Mouse (Mus musculus): ENCODE results near the gene Ube2a. TPM values are rescaled to one million over a fixed set of nuclear protein-coding genes. Genes with fewer than 3 reads are reported as not detected.

The Ube2a gene
- 133 TPM for polyA plus RNA-seq (2017; shearing (Covaris generic))

DNA sequence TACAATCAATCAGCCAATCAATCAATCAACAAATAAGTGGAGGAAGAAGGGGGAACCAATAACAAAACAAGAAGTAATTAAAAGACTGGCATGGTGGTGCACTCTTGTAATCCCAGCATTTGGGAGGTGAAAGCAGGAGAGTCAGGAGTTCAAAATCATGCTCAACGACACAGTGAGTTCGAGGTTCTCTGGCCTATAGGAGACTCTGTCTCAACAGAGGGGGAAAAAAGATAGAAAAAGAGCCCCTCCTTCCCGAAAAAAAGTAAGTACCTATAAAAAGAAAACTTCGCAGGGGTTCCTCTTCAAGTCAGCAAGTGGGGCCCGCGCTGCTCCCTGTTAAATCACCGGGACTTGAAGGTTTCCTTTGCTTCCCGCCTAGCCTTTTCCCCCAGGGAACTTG is at the start of gene Ube2a, which contains the start of gene C330007P06Rik:
TSS of gene Ube2a (plus strand) at position 136 of the 400 bp plus-strand sequence.
TSS of gene C330007P06Rik (minus strand) at position 347 of the 400 bp plus-strand sequence.

DNA sequence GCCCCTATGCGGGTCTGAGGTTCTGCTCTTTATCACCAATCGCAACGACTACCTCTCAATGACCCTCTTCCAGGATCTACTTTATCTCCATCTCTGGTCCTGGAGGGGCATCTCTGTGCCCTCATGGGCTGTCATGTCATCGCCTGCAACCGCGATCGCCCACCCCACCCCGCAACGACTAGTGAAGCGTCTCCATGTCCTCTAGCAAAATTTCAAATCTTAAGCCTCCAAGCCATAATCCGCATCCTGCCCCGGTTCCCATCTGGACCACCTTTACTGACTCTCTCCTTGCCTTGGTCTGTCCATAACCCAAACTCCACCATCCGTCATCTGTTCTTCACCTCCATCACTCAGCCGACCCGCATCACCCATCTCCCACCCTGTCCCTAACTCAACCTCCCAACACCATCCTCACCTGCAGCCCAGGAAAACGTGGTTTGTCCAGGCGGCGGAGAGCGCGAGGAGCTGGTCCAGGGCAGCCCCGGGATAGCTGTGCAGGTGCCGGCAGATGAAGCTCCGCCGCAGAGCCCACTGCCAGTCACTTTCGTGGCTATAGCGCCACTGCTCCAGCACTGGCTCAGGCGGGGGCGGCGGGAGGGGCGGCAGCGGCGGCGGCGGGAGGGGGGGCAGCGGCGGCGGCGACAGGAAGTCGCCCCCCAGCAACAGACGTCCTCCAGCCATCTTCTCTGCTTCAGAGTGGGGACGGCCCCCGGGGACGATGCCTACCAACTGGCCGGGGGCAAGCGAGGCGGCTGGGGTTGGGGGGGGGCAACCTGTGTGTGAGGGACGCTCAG is 28.8 kb downstream of the Ube2a start, which contains the start of gene Nkrf:
TSS of gene Nkrf (minus strand) at position 579 of the 794 bp plus-strand sequence.

Other genes starting within 250 kb of the Ube2a start
- 0.84 TPM for gene Akap17b, start 228.5 kb upstream of the Ube2a start, polyA plus RNA-seq (2017; shearing (Covaris generic))
- gene Slc25a43, start 130.2 kb upstream of the Ube2a start, polyA plus RNA-seq (2017; shearing (Covaris generic)) = 0.53 TPM
- gene Slc25a5, start 78.2 kb upstream of the Ube2a start, polyA plus RNA-seq (2017; shearing (Covaris generic)) = 823 TPM
- gene C330007P06Rik, start 211 bp downstream of the Ube2a start, polyA plus RNA-seq (2017; shearing (Covaris generic)) = 29.6 TPM
- 2.5 TPM for gene Nkrf, start 29.0 kb downstream of the Ube2a start, polyA plus RNA-seq (2017; shearing (Covaris generic))
- gene Sept6, start 117.9 kb downstream of the Ube2a start, polyA plus RNA-seq (2017; shearing (Covaris generic)) = 147 TPM
- not detected for gene Sowahd, start 174.9 kb downstream of the Ube2a start, polyA plus RNA-seq (2017; shearing (Covaris generic))
- 628 TPM for gene Rpl39, start 211.5 kb downstream of the Ube2a start, polyA plus RNA-seq (2017; shearing (Covaris generic))
- gene Upf3b, start 236.4 kb downstream of the Ube2a start, polyA plus RNA-seq (2017; shearing (Covaris generic)) = 26.2 TPM